Mouse (Mus musculus) neutrophil, adult 59 days (primary cell): ENCODE measurements around the gene Polk. TPM values are rescaled to one million over a fixed set of nuclear protein-coding genes. Genes with fewer than 3 reads are reported as not detected.

Experiments
- total RNA-seq, 2 experiments: library from RNA; stranded (reverse); gene quantifications; 1 replicate in 1 of 2; 2 replicates in 1 of 2; pipeline ENCODE4 v1.2.4; 2023

Gene Polk
- 1 to 10 TPM; 3.2 to 3.4 TPM for total RNA-seq

GRCm38 (mm10) chr13:96542081-96542889, at the start of gene Polk, which contains the start of gene Col4a3bp:
Gene Polk, minus strand, starts transcription at chr13:96542579.
Gene Col4a3bp, plus strand, starts transcription at chr13:96542618.

GRCm38 (mm10) chr13:96490433-96490832, 51.9 kb downstream of the Polk start, which contains the start of gene Gm17622:
Gene Gm17622, plus strand, starts transcription at chr13:96490733.

DNA sequence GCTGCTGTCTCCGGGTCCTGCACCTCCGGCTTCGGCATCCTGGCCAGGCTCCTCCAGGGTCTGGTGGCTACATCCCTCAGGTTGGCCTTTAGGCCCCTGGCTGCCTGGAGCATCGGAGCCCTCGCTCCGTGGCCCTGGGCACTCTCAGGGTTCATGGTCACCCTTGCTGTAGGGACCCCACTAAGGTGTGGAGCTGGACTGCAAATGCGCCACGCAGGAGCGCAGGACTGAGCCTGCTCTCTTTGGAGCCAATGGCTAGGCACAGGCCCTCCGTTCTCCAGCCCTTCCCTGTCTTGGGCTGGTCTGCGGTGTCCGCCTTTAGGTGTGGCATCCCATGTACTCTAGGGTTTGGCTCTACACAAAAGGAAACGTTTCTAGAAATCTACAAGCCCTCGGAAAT, 71.4 kb downstream of the Polk start, which contains the start of gene Ankdd1b:
Ankdd1b (minus strand) TSS at position 242 of the 400 bp plus-strand sequence.

Other genes with a start within 250 kb of the Polk start
- 10 to 100 TPM; 15.5 to 16.4 TPM for gene Poc5, start 154.3 kb downstream of the Polk start, total RNA-seq
- not detected for gene Ankdd1b, start 71.4 kb downstream of the Polk start, total RNA-seq
- not detected for gene Gm17622, start 51.8 kb downstream of the Polk start, total RNA-seq
- gene Col4a3bp, start within 50 bp of the Polk start, total RNA-seq, result 10 to 100 TPM; 66.5 to 70.1 TPM
- 10 to 100 TPM; 85.0 to 93.0 TPM for gene Hmgcr, start 128.4 kb upstream of the Polk start, total RNA-seq
- gene Ankrd31, start 205.7 kb upstream of the Polk start, total RNA-seq, result not detected